Mouse (Mus musculus) MEL (cell line): Measurements from ENCODE around the gene Nisch. TPM values are rescaled to one million over a fixed set of nuclear protein-coding genes. Genes with fewer than 3 reads are reported as not detected.

Source experiments
- DNase-seq: peaks from one replicate; pipeline ENCODE4 v3.0.0; 2011; ENCODE audit warnings: low read depth, low spot score
- H3K27ac ChIP-seq: 2 replicates; pipeline ENCODE4 v1.5.1; 2012; ENCODE audit warnings: low read depth, mild to moderate bottlenecking, control low read depth, low read length, moderate library complexity; ENCODE audit not compliant: control insufficient read depth
- H3K27me3 ChIP-seq, 2 experiments: fragments of 150-350 bp in 1 of 2; sonication (generic) in 1 of 2; 2 replicates each; pipeline ENCODE4 v1.6.1; 2012; ENCODE audit warnings: low read length in 2 of 2, mild to moderate bottlenecking in 2 of 2, improper control_type of control experiment in 1 of 2, moderate library complexity in 1 of 2; ENCODE audit not compliant: insufficient read depth in 2 of 2, control insufficient read depth in 1 of 2
- H3K36me3 ChIP-seq, 2 experiments: 2 replicates each; pipeline ENCODE4 v1.6.1; 2012 to 2014; ENCODE audit warnings: low read length in 2 of 2, improper control_type of control experiment in 1 of 2, inconsistent platforms in 1 of 2, mild to moderate bottlenecking in 1 of 2; ENCODE audit not compliant: insufficient read depth in 2 of 2, control insufficient read depth in 1 of 2
- H3K4me1 ChIP-seq, 2 experiments: fragments of 150-350 bp in 1 of 2; sonication (generic) in 1 of 2; 2 replicates each; pipeline ENCODE4 v1.6.1; 2012; ENCODE audit warnings: low read length in 2 of 2, improper control_type of control experiment in 1 of 2, mild to moderate bottlenecking in 1 of 2; ENCODE audit not compliant: insufficient read depth in 2 of 2, control insufficient read depth in 1 of 2
- H3K4me3 ChIP-seq, 2 experiments: fragments of 150-350 bp in 1 of 2; sonication (generic) in 1 of 2; 2 replicates each; pipeline ENCODE4 v1.5.1; 2012; ENCODE audit warnings: low read depth in 2 of 2, low read length in 2 of 2, mild to moderate bottlenecking in 2 of 2, moderate library complexity in 2 of 2, control low read depth in 1 of 2, improper control_type of control experiment in 1 of 2; ENCODE audit not compliant: control insufficient read depth in 1 of 2, insufficient read depth in 1 of 2
- H3K79me2 ChIP-seq: 2 replicates; pipeline ENCODE4 v1.6.1; 2012; ENCODE audit warnings: mild to moderate bottlenecking, low read length, moderate library complexity; ENCODE audit not compliant: control insufficient read depth, poor library complexity, insufficient read depth
- H3K9ac ChIP-seq: 2 replicates; pipeline ENCODE4 v1.6.1; 2012; ENCODE audit warnings: low read depth, mild to moderate bottlenecking, control low read depth, low read length, moderate library complexity; ENCODE audit not compliant: control insufficient read depth, poor library complexity, severe bottlenecking
- H3K9me3 ChIP-seq: fragments of 150-350 bp; sonication (generic); replicated peaks from 2 replicates; pipeline ENCODE4 v1.6.1; 2012; ENCODE audit warnings: mild to moderate bottlenecking, low read length, improper control_type of control experiment, moderate library complexity; ENCODE audit not compliant: insufficient read depth
- CHD2 ChIP-seq: IDR thresholded peaks from 2 replicates; pipeline ENCODE4 v1.6.1; 2011; ENCODE audit warnings: low read length, improper control_type of control experiment
- CTCF ChIP-seq, 3 experiments: IDR thresholded peaks in 2 of 3; conservative IDR thresholded peaks in 1 of 3; 2 replicates each; pipeline ENCODE4 v1.5.1; 2011 to 2012; ENCODE audit warnings: low read length in 3 of 3, low read depth in 2 of 3, mild to moderate bottlenecking in 2 of 3, improper control_type of control experiment in 1 of 3, inconsistent platforms in 1 of 3, mixed read lengths in 1 of 3, moderate library complexity in 1 of 3; ENCODE audit not compliant: control insufficient read depth in 1 of 3, insufficient read depth in 1 of 3, poor library complexity in 1 of 3, severe bottlenecking in 1 of 3
- E2F4 ChIP-seq: IDR thresholded peaks from 2 replicates; pipeline ENCODE4 v1.6.1; 2011; ENCODE audit warnings: low read depth, low read length, improper control_type of control experiment, borderline replicate concordance
- ETS1 ChIP-seq: IDR thresholded peaks from 2 replicates; pipeline ENCODE4 v1.6.1; 2012; ENCODE audit warnings: low read depth, mild to moderate bottlenecking, inconsistent platforms, low read length, improper control_type of control experiment, moderate library complexity
- HCFC1 ChIP-seq: IDR thresholded peaks from 2 replicates; pipeline ENCODE4 v1.6.1; 2012; ENCODE audit warnings: low read depth, mild to moderate bottlenecking, inconsistent platforms, low read length, improper control_type of control experiment, moderate library complexity
- MAX ChIP-seq: IDR thresholded peaks from 2 replicates; pipeline ENCODE4 v1.6.1; 2011; ENCODE audit warnings: low read length, improper control_type of control experiment
- MEF2A ChIP-seq: IDR thresholded peaks from 2 replicates; pipeline ENCODE4 v1.6.1; 2014; ENCODE audit warnings: low read depth, mild to moderate bottlenecking, inconsistent platforms, low read length, improper control_type of control experiment; ENCODE audit not compliant: poor library complexity, insufficient replicate concordance, severe bottlenecking; ENCODE audit errors: extremely low read depth
- MYB ChIP-seq: IDR thresholded peaks from 2 replicates; pipeline ENCODE4 v1.6.1; 2011; ENCODE audit warnings: mild to moderate bottlenecking, low read depth, low read length, improper control_type of control experiment
- MYC ChIP-seq: IDR thresholded peaks from 2 replicates; pipeline ENCODE4 v1.6.1; 2011; ENCODE audit warnings: low read depth, mild to moderate bottlenecking, low read length, improper control_type of control experiment, moderate library complexity
- NRF1 ChIP-seq: IDR thresholded peaks from 2 replicates; pipeline ENCODE4 v1.6.1; 2014; ENCODE audit warnings: low read depth, mild to moderate bottlenecking, inconsistent platforms, low read length, improper control_type of control experiment, moderate library complexity; ENCODE audit not compliant: poor library complexity, insufficient read depth, severe bottlenecking
- POLR2AphosphoS2 ChIP-seq: IDR thresholded peaks from 2 replicates; pipeline ENCODE4 v1.6.1; 2011; ENCODE audit warnings: low read length, improper control_type of control experiment
- POLR2AphosphoS5 ChIP-seq: IDR thresholded peaks from 2 replicates; pipeline ENCODE4 v1.6.1; 2012; ENCODE audit warnings: low read depth, borderline replicate concordance, mild to moderate bottlenecking, inconsistent platforms, low read length, moderate library complexity, mixed read lengths
- RCOR1 ChIP-seq: IDR thresholded peaks from 2 replicates; pipeline ENCODE4 v1.6.1; 2012; ENCODE audit warnings: low read depth, mild to moderate bottlenecking, inconsistent platforms, low read length, improper control_type of control experiment
- SIN3A ChIP-seq: IDR thresholded peaks from 2 replicates; pipeline ENCODE4 v1.6.1; 2012; ENCODE audit warnings: low read length, improper control_type of control experiment, inconsistent platforms
- SMC3 ChIP-seq: IDR thresholded peaks from 2 replicates; pipeline ENCODE4 v1.6.1; 2011; ENCODE audit warnings: low read depth, low read length, improper control_type of control experiment
- TAL1 ChIP-seq: IDR thresholded peaks from 2 replicates; pipeline ENCODE4 v1.6.1; 2012; ENCODE audit warnings: mild to moderate bottlenecking, inconsistent platforms, low read length, moderate library complexity, mixed read lengths
- TCF12 ChIP-seq: IDR thresholded peaks from 2 replicates; pipeline ENCODE4 v1.6.1; 2014; ENCODE audit warnings: low read depth, mild to moderate bottlenecking, inconsistent platforms, low read length, improper control_type of control experiment, moderate library complexity
- USF1 ChIP-seq: IDR thresholded peaks from 2 replicates; pipeline ENCODE4 v1.6.1; 2014; ENCODE audit warnings: low read depth, mild to moderate bottlenecking, inconsistent platforms, low read length, improper control_type of control experiment, moderate library complexity
- ZC3H11A ChIP-seq: IDR thresholded peaks from 2 replicates; pipeline ENCODE4 v1.6.1; 2012; ENCODE audit warnings: low read depth, mild to moderate bottlenecking, inconsistent platforms, low read length, improper control_type of control experiment
- ZMIZ1 ChIP-seq: IDR thresholded peaks from 2 replicates; pipeline ENCODE4 v1.6.1; 2012; ENCODE audit warnings: low read depth, mild to moderate bottlenecking, inconsistent platforms, low read length, improper control_type of control experiment, moderate library complexity
- ZNF384 ChIP-seq: IDR thresholded peaks from 2 replicates; pipeline ENCODE4 v1.6.1; 2012; ENCODE audit warnings: low read depth, mild to moderate bottlenecking, inconsistent platforms, low read length, improper control_type of control experiment
- polyA plus RNA-seq, 2 experiments: library from polyadenylated mRNA; stranded (reverse) in 1 of 2; unstranded in 1 of 2; fragments of >175 nt in 1 of 2; fragments of >200 nt in 1 of 2; gene quantifications; 2 replicates each; pipeline versions ENCODE4 v1.2.1 to v1.2.4; 2012; ENCODE audit warnings: low replicate concordance in 2 of 2, low read depth in 1 of 2; ENCODE audit not compliant: insufficient read length in 2 of 2, insufficient read depth in 1 of 2, missing spikeins in 1 of 2
- total RNA-seq: library from RNA; depleted of rRNA; stranded (reverse); fragments of 300-350 nt; gene quantifications from 2 replicates; pipeline ENCODE4 v1.2.3, GENCODE M21; 2012

Gene Nisch
- total and polyA plus RNA-seq, 3 experiments, result 53.0 to 154 TPM; not detected in 1

DNA sequence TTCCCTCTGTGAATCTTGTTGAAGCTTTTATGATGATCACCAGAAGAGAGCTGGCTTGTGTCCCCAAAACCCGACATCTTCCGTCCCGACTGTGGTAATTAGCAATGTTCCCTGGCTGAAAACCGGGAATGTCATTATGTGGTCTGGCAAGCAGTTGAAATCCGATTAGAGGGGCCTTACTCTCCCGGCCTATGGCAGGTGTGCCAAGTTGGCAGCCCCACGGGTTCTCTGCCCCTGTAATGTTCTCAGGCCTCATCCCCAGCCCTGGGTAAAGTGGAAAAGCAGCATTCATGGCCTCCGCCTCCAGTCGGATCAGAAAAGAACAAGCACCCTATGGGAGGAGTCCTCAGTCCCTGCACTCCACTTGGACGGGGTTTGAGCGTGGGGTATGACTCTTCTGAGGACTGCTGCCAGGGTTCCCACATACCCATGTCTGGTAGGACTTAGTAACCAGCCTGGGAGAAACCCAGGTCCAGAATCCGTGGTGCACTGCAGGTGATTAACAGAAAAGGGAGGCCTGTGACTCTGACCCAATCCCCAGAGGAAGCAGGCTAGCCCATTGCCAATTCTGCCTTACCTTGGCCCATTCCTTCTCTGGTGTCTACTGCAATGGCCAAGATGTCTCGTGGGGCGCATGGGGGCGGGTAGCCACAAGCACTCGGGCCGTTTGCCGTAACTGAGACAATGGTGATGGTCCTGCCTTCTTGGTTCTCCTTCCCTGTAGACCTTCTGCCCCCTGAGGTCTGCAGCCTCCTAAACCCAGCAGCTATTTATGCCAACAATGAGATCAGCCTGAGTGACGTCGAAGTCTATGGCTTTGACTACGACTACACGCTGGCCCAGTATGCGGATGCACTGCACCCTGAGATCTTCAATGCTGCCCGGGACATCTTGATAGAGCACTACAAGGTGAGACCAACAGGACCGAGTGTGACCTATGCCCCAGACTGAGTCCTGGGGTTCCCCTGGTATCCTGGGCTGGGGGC, 82.4 kb downstream of the Nisch start:
- peaks cover 0 to 5% of the 10 kb centered on the region in 2 experiments; a peak in 3 of 4 replicates for H3K36me3 ChIP-seq
- H3K9ac ChIP-seq, result no peak overlapping the region
- H3K4me3 ChIP-seq, result no peak overlapping the region
- peaks cover 10% of the 10 kb centered on the region for H3K79me2 ChIP-seq
- H3K4me1 ChIP-seq, result peaks cover 3 to 21% of the 10 kb centered on the region in 2 experiments; a peak in 3 of 4 replicates
- H3K9me3 ChIP-seq, result no peaks in the 10 kb centered on the region
- H3K27ac ChIP-seq, result no peak overlapping the region
- TF ChIP-seq POLR2AphosphoS2, result no peak
- no peak for TF ChIP-seq NRF1
- TF ChIP-seq ETS1, result no peak
- DNase-seq, result no peak
- no peaks in the 10 kb centered on the region for H3K27me3 ChIP-seq

- TF ChIP-seq POLR2AphosphoS2, result no peak
- no peak for TF ChIP-seq RCOR1
- TF ChIP-seq USF1, result no peak
- no peak for TF ChIP-seq TAL1
- no peak for TF ChIP-seq CTCF (IDR thresholded peaks at IDR 0.05 in 2 of 3, conservative IDR thresholded peaks at IDR 0.05 in 1 of 3; ENCODE audit: control insufficient read depth in 1 of 3, insufficient read depth in 1 of 3, low read depth in 2 of 3, low read length in 3 of 3, poor library complexity in 1 of 3, severe bottlenecking in 1 of 3)
- TF ChIP-seq MAX, result no peak
- TF ChIP-seq SIN3A, result no peak
- TF ChIP-seq HCFC1, result no peak
- TF ChIP-seq NRF1, result no peak
- TF ChIP-seq CHD2, result no peak
- no peak for TF ChIP-seq TCF12
- no peak for TF ChIP-seq E2F4
- no peak for TF ChIP-seq ZMIZ1
- no peak for TF ChIP-seq ZNF384
- no peak for TF ChIP-seq MEF2A
- TF ChIP-seq MYB, result no peak
- no peak for TF ChIP-seq POLR2AphosphoS5
- no peak for TF ChIP-seq SMC3
- no peak for TF ChIP-seq ZC3H11A
- no peak for TF ChIP-seq MYC
- no peaks in the 10 kb centered on the region for H3K9me3 ChIP-seq
- no peak for DNase-seq
- H3K27me3 ChIP-seq, result no peaks in the 10 kb centered on the region
- no peak overlapping the region for H3K4me3 ChIP-seq
- no peak overlapping the region for H3K27ac ChIP-seq
- H3K79me2 ChIP-seq, result peaks cover 16% of the 10 kb centered on the region
- H3K9ac ChIP-seq, result no peak overlapping the region
- peaks cover 0 to 5% of the 10 kb centered on the region in 2 experiments; a peak in 3 of 4 replicates for H3K36me3 ChIP-seq
- H3K4me1 ChIP-seq, result peaks cover 3 to 21% of the 10 kb centered on the region in 2 experiments; a peak in 3 of 4 replicates
Observed at GRCm38 (mm10) chr14:31133023-31133665, 83.6 kb downstream of the Nisch start.
